Mouse (Mus musculus) left cerebral cortex, adult 2 months (tissue): ENCODE results near the gene Fam160a1. TPM values are rescaled to one million over a fixed set of nuclear protein-coding genes. Genes with fewer than 3 reads are reported as not detected.

Experiments
- DNase-seq, 2 experiments: peaks; one replicate each; pipeline ENCODE4 v3.0.0; 2021 to 2022; ENCODE audit warnings: low spot score in 2 of 2, mixed read lengths in 1 of 2; ENCODE audit errors: extremely low spot score in 1 of 2
- H3K27ac ChIP-seq: fragments of 200-600 bp; 2 replicates; pipeline ENCODE4 v1.8.1; 2022
- H3K4me3 ChIP-seq: fragments of 200-600 bp; 2 replicates; pipeline ENCODE4 v1.8.1; 2022
- CTCF ChIP-seq: fragments of 200-600 bp; IDR thresholded peaks from 2 replicates; pipeline ENCODE4 v1.8.1; 2022; ENCODE audit warnings: antibody characterized with exemption, mild to moderate bottlenecking, moderate library complexity
- intact Hi-C: fragments of 180-260 bp; cut with DNase I; formaldehyde crosslinking; loops from one replicate; pipeline ENCODE4 v1.15.1; 2025
- total RNA-seq, 2 experiments: library from RNA; stranded (reverse); gene quantifications; 2 replicates each; pipeline ENCODE4 v1.2.3; 2021

The Fam160a1 gene
- total RNA-seq, 2 experiments from 2014 or later: 3.2 to 5.6 TPM

- H3K4me3 ChIP-seq: no peak overlapping the region
- no peak; the same call in 1 of the 2 replicates for TF ChIP-seq CTCF
- peak overlapping the region; percentile 92 for H3K27ac ChIP-seq
- peak in 1 of 2 experiments; percentile 63 for DNase-seq
- intact Hi-C loops: loop anchor here (1.0 to 10.0 kb wide), 7 partner anchors 28 to 640 kb away; partner anchors contain the start of gene Gatb
Measured at GRCm38 (mm10) chr3:85664591-85665171, 152.4 kb downstream of the Fam160a1 start.

- Histone ChIP-seq H3K27ac (peak overlapping the region; percentile 92), H3K4me3 (no peak overlapping the region)
- intact Hi-C loops: loop anchor here (1.0 to 10.0 kb wide), 7 partner anchors 28 to 639 kb away; partner anchors contain the start of gene Gatb
- no peak for TF ChIP-seq CTCF
- no peak for DNase-seq
Measured at GRCm38 (mm10) chr3:85663826-85664225, 153.3 kb downstream of the Fam160a1 start.

GRCm38 (mm10) chr3:85661926-85662813 lies 154.9 kb downstream of the Fam160a1 start:
- peak in 1 of 2 experiments; percentile 49 for DNase-seq
- intact Hi-C loops: loop anchor here (5.0 to 10.0 kb wide), 5 partner anchors 70 to 637 kb away; partner anchors contain the start of gene Gatb
- peak overlapping the region; percentile 92 for H3K27ac ChIP-seq

GRCm38 (mm10) chr3:85659681-85660080 lies 157.4 kb downstream of the Fam160a1 start:
- H3K27ac ChIP-seq: peak overlapping the region; percentile 28; the same call in 1 of the 2 replicates
- intact Hi-C loops: loop anchor here (5.0 to 10.0 kb wide), 5 partner anchors 67 to 635 kb away; partner anchors contain the start of gene Gatb
- DNase-seq: no peak
- TF ChIP-seq CTCF: no peak
- H3K4me3 ChIP-seq: no peak overlapping the region

More at GRCm38 (mm10) chr3:85661926-85662813, 154.9 kb downstream of the Fam160a1 start:
- H3K4me3 ChIP-seq: no peak overlapping the region
- TF ChIP-seq CTCF: no peak; the same call in 1 of the 2 replicates

- no peak for DNase-seq
- Histone ChIP-seq H3K4me3 (no peak overlapping the region), H3K27ac (no peak overlapping the region)
- TF ChIP-seq CTCF: no peak
- intact Hi-C loops: no loop called here
Measured at GRCm38 (mm10) chr3:85655538-85655937, 161.6 kb downstream of the Fam160a1 start.

GRCm38 (mm10) chr3:85652727-85653665 lies 164.1 kb downstream of the Fam160a1 start:
- no peak overlapping the region for H3K4me3 ChIP-seq
- no peak for TF ChIP-seq CTCF
- no peak overlapping the region; the same call in 1 of the 2 replicates for H3K27ac ChIP-seq
- intact Hi-C loops: no loop called here
- no peak for DNase-seq

GRCm38 (mm10) chr3:85649176-85649575 lies 167.9 kb downstream of the Fam160a1 start:
- intact Hi-C loops: no loop called here
- no peak for DNase-seq
- no peak overlapping the region for H3K4me3 ChIP-seq
- no peak for TF ChIP-seq CTCF
- no peak overlapping the region for H3K27ac ChIP-seq

- TF ChIP-seq CTCF: no peak
- H3K27ac ChIP-seq: no peak overlapping the region
- DNase-seq: no peak
- intact Hi-C loops: no loop called here
- H3K4me3 ChIP-seq: no peak overlapping the region
Measured at GRCm38 (mm10) chr3:85645517-85646004, 171.5 kb downstream of the Fam160a1 start.

- no peak for TF ChIP-seq CTCF
- Histone ChIP-seq H3K4me3 (no peak overlapping the region), H3K27ac (no peak overlapping the region)
- no peak for DNase-seq
- intact Hi-C loops: no loop called here
Measured at GRCm38 (mm10) chr3:85644814-85645213, 172.3 kb downstream of the Fam160a1 start.

- H3K27ac ChIP-seq: peak overlapping the region; percentile 44; the same call in 1 of the 2 replicates
- intact Hi-C loops: no loop called here
- TF ChIP-seq CTCF: no peak
- no peak overlapping the region for H3K4me3 ChIP-seq
- no peak for DNase-seq
Measured at GRCm38 (mm10) chr3:85641751-85642150, 175.3 kb downstream of the Fam160a1 start.
